Mouse (Mus musculus) lung, postnatal 0 days (tissue): ENCODE measurements at regions not wholly inside any gene's neighbourhood (a gene's known extent, or its start where the extent isn't known, plus 50 kb on each side); places are given as distances from the start of the nearest gene placed in this dataset.

Source experiments
- ATAC-seq: fragments of 200-750 bp; cut with Nextera tagmentation; 2 replicates; pipeline ENCODE4 v1.8.0; 2017; ENCODE audit warnings: moderate library complexity
- DNase-seq: peaks from one replicate; pipeline ENCODE4 v3.0.0-alpha.2; 2016; ENCODE audit warnings: low spot score
- H3K27ac ChIP-seq: fragments of 300-500 bp; sonication (generic); 2 replicates; pipeline ENCODE4 v1.5.1; 2014; ENCODE audit warnings: antibody characterized with exemption, mild to moderate bottlenecking, low read length, mixed read lengths
- H3K27me3 ChIP-seq: fragments of 300-500 bp; sonication (generic); replicated peaks from 2 replicates; pipeline ENCODE4 v1.6.1; 2014; ENCODE audit warnings: low read length, mixed read lengths; ENCODE audit not compliant: insufficient read depth
- H3K36me3 ChIP-seq: fragments of 300-500 bp; sonication (generic); 2 replicates; pipeline ENCODE4 v1.6.1; 2014; ENCODE audit warnings: low read length, mixed read lengths; ENCODE audit not compliant: insufficient read depth
- H3K4me1 ChIP-seq: fragments of 300-500 bp; sonication (generic); 2 replicates; pipeline ENCODE4 v1.6.1; 2014; ENCODE audit warnings: antibody characterized with exemption, low read depth, low read length, mixed read lengths; ENCODE audit not compliant: insufficient read depth
- H3K4me2 ChIP-seq: fragments of 300-500 bp; sonication (generic); replicated peaks from 2 replicates; pipeline ENCODE4 v1.6.1; 2014; ENCODE audit warnings: low read depth, mild to moderate bottlenecking, low read length, moderate library complexity, mixed read lengths
- H3K4me3 ChIP-seq: fragments of 300-500 bp; sonication (generic); 2 replicates; pipeline ENCODE4 v1.5.1; 2014; ENCODE audit warnings: low read depth, low read length
- H3K9ac ChIP-seq: fragments of 300-500 bp; sonication (generic); replicated peaks from 2 replicates; pipeline ENCODE4 v1.6.1; 2014; ENCODE audit warnings: low read depth, mild to moderate bottlenecking
- H3K9me3 ChIP-seq: fragments of 300-500 bp; sonication (generic); 2 replicates; pipeline ENCODE4 v1.6.1; 2016; ENCODE audit warnings: low read length, mixed read lengths
- CTCF ChIP-seq: IDR thresholded peaks from 2 replicates; pipeline ENCODE4 v1.5.1; 2016; ENCODE audit warnings: antibody characterized with exemption, mild to moderate bottlenecking
- EP300 ChIP-seq: IDR thresholded peaks from 2 replicates; pipeline ENCODE4 v1.6.1; 2016; ENCODE audit warnings: antibody characterized with exemption, mild to moderate bottlenecking, control low read depth
- WGBS: fragments of 180-500 bp; shearing (Covaris S2); extraction: QIAGEN DNeasy Blood & Tissue Kit; methylation state at CpG from one replicate; pipeline ENCODE4 v1.1.7; 2014; 5-methylcytosine and 5-hydroxymethylcytosine counted together

- no peaks in the 10 kb centered on the region for H3K27me3 ChIP-seq
- no peaks in the 10 kb centered on the region for H3K9me3 ChIP-seq
- DNase-seq (no peak), ATAC-seq (no peak)
- H3K4me3 ChIP-seq: no peak overlapping the region
- 88% methylated on average over 5 of the region's 5 CpGs for WGBS
- H3K27ac ChIP-seq: no peak overlapping the region
- TF ChIP-seq CTCF: no peak
- TF ChIP-seq EP300: no peak
- H3K4me1 ChIP-seq: no peaks in the 10 kb centered on the region; the same call in 1 of the 2 replicates
- no peak overlapping the region for H3K9ac ChIP-seq
- no peaks in the 10 kb centered on the region for H3K36me3 ChIP-seq
- no peak overlapping the region for H3K4me2 ChIP-seq
These were observed 54.5 kb upstream of the Slc38a2 start for GRCm38 (mm10) chr15:96754079-96754478.

- WGBS: 95% methylated on average over 8 of the region's 8 CpGs
- Histone ChIP-seq H3K27ac (no peak overlapping the region), H3K4me3 (no peak overlapping the region), H3K27me3 (no peaks in the 10 kb centered on the region), H3K4me1 (no peaks in the 10 kb centered on the region), H3K9ac (no peak overlapping the region), H3K9me3 (no peaks in the 10 kb centered on the region), H3K4me2 (no peak overlapping the region), H3K36me3 (no peaks in the 10 kb centered on the region)
- no peak for TF ChIP-seq CTCF
- no peak for TF ChIP-seq EP300
- no peak for DNase-seq
- no peak for ATAC-seq
These were observed 53.2 kb upstream of the Slc38a2 start for GRCm38 (mm10) chr15:96752719-96753118.

DNA sequence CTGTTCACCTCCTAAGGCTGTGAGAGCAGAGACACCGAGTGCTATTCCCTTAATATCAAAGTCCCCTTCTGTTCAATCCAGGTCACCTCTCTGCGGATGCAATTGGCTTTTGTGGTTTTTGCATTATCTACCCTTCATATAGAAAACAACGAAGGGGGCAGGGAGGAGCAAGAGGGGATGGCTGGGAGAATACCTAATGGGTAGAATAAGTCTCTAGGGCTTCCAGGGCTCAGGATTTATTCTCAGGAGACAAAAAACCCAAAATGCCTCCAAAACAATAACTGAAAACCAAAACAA is 52.5 kb upstream of the Slc38a2 start:
- 84% methylated on average over 3 of the region's 3 CpGs for WGBS
- no peak overlapping the region for H3K4me3 ChIP-seq
- ATAC-seq: no peak
- H3K27ac ChIP-seq: no peak overlapping the region
- H3K9me3 ChIP-seq: no peaks in the 10 kb centered on the region
- H3K4me2 ChIP-seq: no peak overlapping the region
- H3K27me3 ChIP-seq: no peaks in the 10 kb centered on the region
- DNase-seq: no peak
- no peak overlapping the region for H3K9ac ChIP-seq
- TF ChIP-seq EP300 (no peak), CTCF (no peak)
- H3K4me1 ChIP-seq: no peaks in the 10 kb centered on the region
- no peaks in the 10 kb centered on the region for H3K36me3 ChIP-seq

DNA sequence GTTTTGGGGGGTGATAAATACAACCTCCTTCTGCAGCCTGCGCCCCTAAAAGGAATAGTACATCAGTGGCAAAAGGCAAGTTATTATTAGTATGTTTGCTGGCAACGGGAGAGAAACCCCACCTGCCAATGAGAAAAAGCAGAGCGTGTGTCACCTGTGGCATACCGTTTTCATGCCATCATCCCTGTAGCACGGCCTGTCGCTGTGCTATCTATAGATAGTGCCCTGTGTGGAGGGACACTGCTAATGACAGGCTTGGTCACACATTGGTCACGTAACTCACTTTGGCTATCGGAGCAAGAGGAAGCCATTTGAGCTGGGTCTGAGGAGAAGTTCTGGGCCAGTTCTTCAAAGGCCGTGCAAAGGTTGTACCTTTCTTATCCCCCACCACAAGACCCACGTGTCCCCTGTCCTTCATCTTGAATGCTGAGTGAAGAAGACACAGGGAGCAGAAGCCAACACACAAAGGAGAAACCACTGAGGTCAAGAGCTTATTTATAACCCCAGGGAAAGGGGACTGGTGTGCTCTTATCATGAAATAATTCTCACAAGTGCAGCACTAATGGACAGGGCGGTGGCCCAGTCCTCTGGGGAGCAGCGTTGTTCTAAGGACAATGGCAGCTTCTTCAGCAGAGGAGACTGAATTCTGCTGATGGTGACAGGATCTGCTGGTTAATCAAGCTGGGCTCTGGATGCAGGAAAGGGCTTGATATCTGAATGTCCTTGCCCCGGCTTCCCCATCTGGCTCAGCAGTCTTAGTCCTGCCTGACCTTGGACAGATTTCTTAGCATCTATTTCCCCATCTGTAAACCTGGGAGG is 51.9 kb upstream of the Slc38a2 start:
- TF ChIP-seq CTCF (no peak), EP300 (no peak)
- Histone ChIP-seq H3K4me1 (no peaks in the 10 kb centered on the region), H3K4me2 (no peak overlapping the region), H3K27ac (no peak overlapping the region), H3K9ac (no peak overlapping the region), H3K27me3 (no peaks in the 10 kb centered on the region), H3K9me3 (no peaks in the 10 kb centered on the region), H3K4me3 (no peak overlapping the region), H3K36me3 (no peaks in the 10 kb centered on the region)
- DNase-seq (no peak), ATAC-seq (no peak)
- 81% methylated on average over 13 of the region's 13 CpGs for WGBS

GRCm38 (mm10) chr15:96749534-96750256 is 50.2 kb upstream of the Slc38a2 start:
- Histone ChIP-seq H3K27ac (no peak overlapping the region), H3K9me3 (no peaks in the 10 kb centered on the region), H3K9ac (no peak overlapping the region), H3K4me3 (no peak overlapping the region), H3K36me3 (no peaks in the 10 kb centered on the region), H3K4me1 (no peaks in the 10 kb centered on the region), H3K27me3 (no peaks in the 10 kb centered on the region), H3K4me2 (no peak overlapping the region)
- DNase-seq: no peak
- TF ChIP-seq CTCF (no peak), EP300 (no peak)
- no peak for ATAC-seq
- WGBS: 72% methylated on average over 9 of the region's 9 CpGs
